Mouse (Mus musculus) neural tube, postnatal 0 days (tissue): Measurements from ENCODE around the gene Nwd1. TPM values are rescaled to one million over a fixed set of nuclear protein-coding genes. Genes with fewer than 3 reads are reported as not detected.

ENCODE experiments used
- microRNA-seq: library from miRNA; unstranded; fragments of <30 nt; microRNA quantifications from one replicate; pipeline ENCODE4, GENCODE M21; 2016
- polyA plus RNA-seq: library from polyadenylated mRNA; unstranded; fragments of >200 nt; fragmentation: Nextera tagmentation; extraction: Ambion mirVana; gene quantifications from 2 replicates; pipeline ENCODE4 v1.2.1, GENCODE M21; 2015

The Nwd1 gene
- 4.9 and 5.5 TPM in 2 replicates for polyA plus RNA-seq

DNA sequence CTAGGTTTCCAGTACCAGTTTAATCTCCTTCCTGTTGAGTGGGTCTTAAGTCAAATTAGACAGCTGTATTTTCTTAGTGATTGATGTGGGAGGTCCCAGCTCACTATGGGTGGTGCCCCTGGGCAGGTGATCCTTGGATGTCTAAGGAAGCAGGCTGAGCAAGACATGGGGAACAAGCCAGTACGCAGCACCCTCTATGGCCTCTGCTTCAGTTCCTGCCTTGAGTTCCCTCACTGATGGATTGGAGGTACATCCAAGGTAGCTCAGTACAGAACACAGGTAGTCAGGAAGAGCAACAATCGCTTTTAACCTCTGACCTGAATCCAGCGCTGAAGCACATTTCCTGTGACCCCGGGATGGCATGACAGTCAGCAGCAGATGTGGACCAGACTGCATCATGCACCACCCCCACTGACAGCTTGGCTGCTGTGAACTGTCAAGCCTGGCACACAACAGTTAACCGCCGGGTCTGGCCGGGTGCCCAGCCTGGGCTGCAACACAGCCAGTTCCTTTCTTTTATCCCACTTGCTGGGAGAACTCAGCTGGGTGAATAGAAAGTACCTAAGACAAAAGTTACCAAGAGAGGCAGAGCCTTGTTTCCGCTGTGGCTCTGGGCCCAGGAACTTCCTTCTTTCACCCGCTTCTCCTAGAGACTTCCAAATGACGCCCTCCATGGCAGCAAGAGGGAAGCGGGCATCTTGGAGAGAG is at the start of gene Nwd1:
Nwd1 (plus strand) TSS at position 652 of the 708 bp plus-strand sequence.

DNA sequence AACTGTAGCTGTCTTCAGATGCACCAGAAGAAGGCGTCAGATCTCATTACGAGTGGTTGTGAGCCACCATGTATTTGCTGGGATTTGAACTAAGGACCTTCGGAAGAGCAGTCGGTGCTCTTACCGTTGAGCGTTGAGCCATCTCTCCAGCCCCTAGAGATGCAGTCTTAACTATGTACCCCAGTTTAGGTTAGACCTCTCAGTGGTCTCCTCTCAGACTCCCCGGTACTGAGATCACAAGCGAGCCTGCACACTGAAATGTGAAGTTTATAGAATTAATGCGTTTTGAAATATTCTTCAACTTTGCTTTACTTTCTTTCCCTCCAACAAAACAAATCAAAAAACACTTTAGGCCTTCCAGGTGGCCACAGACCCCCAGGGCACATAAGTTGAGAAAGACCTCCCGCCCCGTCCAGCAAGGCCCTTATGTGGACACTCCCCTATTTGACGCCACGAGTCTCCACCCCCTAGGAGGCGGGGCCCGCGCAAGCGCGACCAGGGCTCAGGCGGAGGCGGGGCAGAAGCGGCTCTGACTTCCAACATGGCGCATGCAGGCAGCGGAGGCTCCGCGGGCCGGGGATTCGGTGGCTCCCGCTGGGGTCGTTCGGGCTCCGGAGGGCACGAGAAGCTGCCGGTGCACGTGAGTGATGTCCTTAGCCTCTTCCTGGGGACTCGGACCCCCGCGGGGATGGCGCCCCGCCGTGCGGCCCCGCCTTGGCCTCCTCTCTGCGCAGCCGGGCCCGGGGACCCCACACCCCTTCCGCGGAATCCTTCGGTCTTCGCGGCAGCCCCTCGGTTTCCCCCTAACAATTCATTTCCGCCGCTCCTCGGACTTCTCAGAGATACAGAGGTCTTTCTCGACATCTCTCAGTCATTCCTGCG is 76.5 kb downstream of the Nwd1 start, which contains the start of gene Sin3b:
Sin3b (plus strand) TSS at position 517 of the 882 bp plus-strand sequence.

DNA sequence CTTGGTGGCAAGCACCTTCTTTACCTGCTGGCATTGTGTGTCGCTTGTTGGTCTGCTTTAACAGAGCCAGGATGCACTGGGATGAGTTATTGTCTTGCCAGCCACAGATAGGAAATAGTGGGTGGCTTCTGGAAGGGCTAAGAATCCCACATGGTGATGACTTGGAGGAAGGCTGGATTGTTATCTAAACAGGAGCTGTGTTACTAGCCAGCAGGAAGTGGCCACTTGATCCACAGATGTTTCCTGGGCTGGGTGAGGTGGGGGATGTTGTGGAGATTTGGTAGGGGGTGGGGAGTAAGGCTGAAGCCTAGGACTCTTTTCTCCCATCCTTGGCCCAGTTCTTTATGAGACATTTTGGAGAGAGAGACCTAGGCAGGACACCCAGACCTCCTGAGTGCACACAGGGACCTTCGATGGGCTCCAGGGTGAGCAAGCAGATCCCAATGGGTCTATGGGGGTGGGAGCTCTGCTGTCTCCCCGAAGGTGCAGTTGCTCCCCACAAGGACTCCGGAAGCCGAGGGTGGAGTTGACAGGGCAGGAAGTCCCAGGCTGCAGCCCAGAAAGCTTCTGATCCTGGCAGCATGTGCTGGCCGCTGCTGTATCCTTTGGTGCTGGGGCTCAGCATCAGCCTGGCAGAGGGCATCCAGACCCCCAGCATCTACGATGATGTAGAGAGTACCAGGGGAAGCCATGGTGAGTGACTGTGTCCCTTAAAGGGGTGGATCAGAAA is 115.0 kb downstream of the Nwd1 start, which contains the start of gene F2rl3:
F2rl3 (plus strand) TSS at position 559 of the 730 bp plus-strand sequence.

Small RNA genes lying within 50 kb of the gene (microRNA-seq; reads per million reads assigned to microRNA genes)
- not detected for gene Gm26237

Other genes starting within 250 kb of the Nwd1 start
- 38.6 and 43.9 TPM in 2 replicates for gene Eps15l1, start 225.3 kb upstream of the Nwd1 start, polyA plus RNA-seq
- gene Calr3, start 202.8 kb upstream of the Nwd1 start, polyA plus RNA-seq = 1.1 and 1.2 TPM in 2 replicates
- 11.4 and 12.8 TPM in 2 replicates for gene 1700030K09Rik, start 202.8 kb upstream of the Nwd1 start, polyA plus RNA-seq
- gene Cherp, start 171.5 kb upstream of the Nwd1 start, polyA plus RNA-seq = 32.1 and 35.1 TPM in 2 replicates
- 12.1 and 12.8 TPM in 2 replicates for gene Slc35e1, start 154.1 kb upstream of the Nwd1 start, polyA plus RNA-seq
- 11.0 and 12.0 TPM in 2 replicates for gene Med26, start 98.4 kb upstream of the Nwd1 start, polyA plus RNA-seq
- 118 and 136 TPM in 2 replicates for gene Smim7, start 75.6 kb upstream of the Nwd1 start, polyA plus RNA-seq
- gene Tmem38a, start 74.7 kb upstream of the Nwd1 start, polyA plus RNA-seq = 47.0 and 51.7 TPM in 2 replicates
- 216 and 220 TPM in 2 replicates for gene Sin3b, start 76.6 kb downstream of the Nwd1 start, polyA plus RNA-seq
- gene F2rl3, start 115.2 kb downstream of the Nwd1 start, polyA plus RNA-seq = 0.46 TPM in 1 of 2 replicates, not detected in the other